Mouse (Mus musculus): ENCODE results near the gene Kat7. TPM values are rescaled to one million over a fixed set of nuclear protein-coding genes. Genes with fewer than 3 reads are reported as not detected.

Gene Kat7
- total RNA-seq, 2 experiments from 2014 or later = 21.5 to 23.9 TPM

DNA sequence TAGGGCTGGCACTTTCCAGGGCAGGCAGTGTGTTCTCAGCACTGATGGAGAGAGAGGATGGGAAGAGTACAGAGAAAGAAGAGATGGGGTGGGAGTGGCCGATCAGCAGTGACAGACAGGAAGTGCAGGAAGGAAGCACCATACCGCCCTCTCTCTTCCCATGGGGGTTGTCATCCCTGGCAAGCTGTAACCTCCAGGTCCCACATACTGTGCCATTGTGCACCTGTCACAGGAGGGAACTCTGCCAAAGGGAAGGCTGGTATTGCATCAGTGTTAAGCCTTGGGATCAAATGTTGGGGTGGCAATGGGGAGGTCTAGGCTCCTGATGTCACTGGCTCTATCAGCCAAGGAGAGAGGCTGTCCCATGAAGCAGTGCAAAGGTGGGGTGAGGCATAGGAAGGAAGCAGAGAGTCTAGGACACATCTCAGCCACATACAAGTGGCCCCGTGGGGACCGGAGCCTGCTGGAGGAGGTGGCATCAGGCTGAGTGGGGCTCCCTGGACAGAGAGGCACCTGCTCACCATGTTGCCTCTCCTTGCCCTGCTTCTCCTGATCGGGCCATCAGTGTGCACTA lies 48.8 kb downstream of the Kat7 start, which contains the start of gene Tac4:
Gene Tac4 (plus strand): TSS at position 352 of the 574 bp plus-strand sequence.
- peak; percentile 40 for DNase-seq
- intact Hi-C loops (cut with DNase I) = no loop called here
- Histone ChIP-seq H3K4me3 (no peak within 1 kb of the TSS), H3K27ac (peak within 1 kb of the TSS; percentile 91; the same call in 1 of the 2 replicates)
- TF ChIP-seq CTCF (IDR thresholded peaks at IDR 0.05) = no peak

DNA sequence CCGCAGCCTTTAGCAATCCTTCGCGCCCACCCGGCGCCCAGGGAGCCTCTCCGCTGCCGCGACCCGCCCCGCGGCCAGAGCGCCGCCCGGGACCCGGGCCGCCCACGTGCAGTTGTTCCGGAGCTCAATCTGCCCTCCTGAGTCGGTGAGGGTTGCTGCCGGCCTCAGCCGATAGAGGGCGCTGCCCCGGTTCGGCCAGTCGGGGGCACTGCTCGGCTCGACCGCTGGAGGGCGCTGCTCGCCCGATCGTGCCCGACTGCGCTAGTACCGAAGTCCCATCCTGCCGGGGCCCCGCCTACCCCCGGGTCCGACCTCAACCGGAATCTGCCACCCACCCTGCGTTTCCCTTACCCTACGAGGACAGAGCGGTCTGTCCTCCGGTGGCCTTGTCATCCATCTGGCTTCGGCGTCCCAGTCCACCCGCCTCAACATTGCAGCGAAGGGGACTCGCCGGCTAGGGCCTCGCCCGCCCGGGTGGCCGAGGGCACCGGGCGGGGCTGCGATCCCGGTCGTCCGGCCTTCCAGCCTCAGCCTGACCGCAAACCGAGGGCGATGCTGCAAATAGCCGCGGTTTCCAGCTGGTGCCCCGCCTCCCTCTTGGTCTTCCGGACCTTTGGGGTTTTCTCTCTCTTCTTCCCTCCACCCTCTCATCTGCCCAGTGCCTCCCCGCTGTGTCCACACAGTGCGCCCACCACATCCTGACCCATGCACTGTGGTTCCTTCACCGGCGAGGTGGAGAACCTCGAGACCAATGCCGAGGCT lies 50.8 kb downstream of the Kat7 start:
- intact Hi-C loops (cut with DNase I) = loop anchor here (1.0 to 5.0 kb wide), 3 partner anchors 38 to 261 kb away; no protein-coding TSS in a partner anchor
- Histone ChIP-seq H3K4me3 (peak overlapping the region; percentile 89), H3K27ac (peak overlapping the region; percentile 91)
- peak; percentile 93 for DNase-seq
- no peak; the same call in 1 of the 2 replicates for TF ChIP-seq CTCF (IDR thresholded peaks at IDR 0.05)

DNA sequence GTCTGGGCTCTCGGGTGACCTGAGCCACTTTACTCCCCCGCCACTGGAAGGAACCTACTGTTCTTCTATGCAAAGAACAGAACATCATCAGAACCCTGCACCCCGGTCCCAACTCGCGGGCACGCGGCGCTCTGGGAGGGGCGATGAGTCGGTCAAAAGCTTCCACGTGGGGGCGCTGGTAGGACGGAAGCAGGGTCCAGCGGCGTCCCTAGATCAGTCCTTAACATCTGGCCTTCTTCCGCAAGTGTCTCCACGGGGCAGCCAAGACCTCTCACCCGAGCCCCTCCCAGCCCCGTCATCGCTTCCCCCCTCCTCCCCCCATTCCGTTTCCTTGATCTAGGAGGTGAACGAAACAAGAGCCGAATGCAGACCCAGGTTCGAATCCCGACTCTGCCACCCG lies 51.6 kb downstream of the Kat7 start:
- intact Hi-C loops (cut with DNase I) = loop anchor here (5.0 kb wide), 2 partner anchors 39 to 211 kb away; no protein-coding TSS in a partner anchor
- peak; percentile 66 for TF ChIP-seq CTCF (IDR thresholded peaks at IDR 0.05)
- Histone ChIP-seq H3K27ac (peak overlapping the region; percentile 91), H3K4me3 (peak overlapping the region; percentile 89)
- DNase-seq = peak; percentile 88

DNA sequence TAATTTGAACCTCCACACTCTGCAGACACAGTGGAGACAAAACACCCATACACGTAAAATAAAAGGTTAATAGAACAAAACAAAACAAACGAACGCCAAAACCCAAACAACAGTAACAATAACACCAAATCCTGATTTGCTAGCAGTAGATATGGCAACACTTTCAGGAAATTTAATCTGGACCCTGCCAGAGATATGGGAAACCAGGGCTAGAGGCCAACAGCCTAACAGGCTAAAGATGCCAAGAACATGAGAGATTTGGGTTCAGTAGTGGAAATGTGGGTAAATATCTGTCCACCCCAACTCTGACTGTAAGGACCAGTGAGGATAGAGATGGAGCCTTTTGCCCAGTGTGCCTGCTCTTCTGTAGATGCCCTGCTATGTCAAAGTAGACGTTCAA lies 52.1 kb downstream of the Kat7 start:
- TF ChIP-seq CTCF (IDR thresholded peaks at IDR 0.05) = no peak
- Histone ChIP-seq H3K4me3 (no peak overlapping the region), H3K27ac (no peak overlapping the region)
- intact Hi-C loops (cut with DNase I) = loop anchor here (5.0 kb wide), 2 partner anchors 39 to 211 kb away; no protein-coding TSS in a partner anchor
- DNase-seq = no peak

DNA sequence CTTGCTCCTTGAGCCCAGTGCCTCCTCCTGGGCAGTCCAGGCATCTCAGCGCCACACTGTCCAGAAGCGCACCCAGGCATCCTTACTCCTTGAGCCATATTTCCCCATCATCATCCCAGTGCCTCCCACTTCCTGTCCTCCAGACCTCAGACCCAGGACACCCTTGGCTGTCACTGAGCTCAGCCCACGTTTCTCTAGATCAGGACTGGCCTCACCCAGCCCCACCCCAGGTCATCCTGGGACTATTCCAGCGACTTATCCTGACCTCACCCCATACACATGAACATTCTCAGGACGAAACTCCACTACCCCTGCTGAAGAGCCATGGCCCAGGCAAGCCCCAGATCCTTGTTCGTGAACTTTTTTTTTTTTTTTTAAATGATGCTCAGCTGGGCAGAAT lies 54.3 kb downstream of the Kat7 start:
- Histone ChIP-seq H3K4me3 (no peak overlapping the region), H3K27ac (no peak overlapping the region)
- peak; percentile 55 for DNase-seq
- no peak for TF ChIP-seq CTCF (IDR thresholded peaks at IDR 0.05)
- intact Hi-C loops (cut with DNase I) = loop anchor here (5.0 kb wide), 2 partner anchors 42 to 208 kb away; no protein-coding TSS in a partner anchor

DNA sequence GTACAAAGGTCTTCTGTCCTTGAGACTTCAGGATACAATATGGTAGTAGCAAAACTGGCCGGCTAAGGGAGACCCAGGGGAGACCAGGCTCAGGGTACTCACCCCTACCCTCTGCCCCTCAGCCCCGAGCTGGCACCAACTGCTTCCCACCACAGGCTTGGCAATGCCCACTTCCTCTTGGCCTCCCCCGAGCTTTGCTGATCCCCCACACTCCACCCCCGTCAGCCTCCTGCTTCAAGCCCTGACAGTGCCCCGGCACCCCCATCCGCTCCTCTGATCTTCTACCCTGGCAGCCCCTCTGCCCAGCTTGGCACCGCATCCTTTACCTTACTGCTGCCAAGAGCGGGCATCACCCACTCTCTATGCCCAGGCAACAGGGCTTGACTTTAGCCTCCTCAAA lies 55.9 kb downstream of the Kat7 start:
- intact Hi-C loops (cut with DNase I) = no loop called here
- peak; percentile 34 for DNase-seq
- H3K27ac ChIP-seq = no peak overlapping the region
- TF ChIP-seq CTCF (IDR thresholded peaks at IDR 0.05) = no peak
- H3K4me3 ChIP-seq = no peak overlapping the region

DNA sequence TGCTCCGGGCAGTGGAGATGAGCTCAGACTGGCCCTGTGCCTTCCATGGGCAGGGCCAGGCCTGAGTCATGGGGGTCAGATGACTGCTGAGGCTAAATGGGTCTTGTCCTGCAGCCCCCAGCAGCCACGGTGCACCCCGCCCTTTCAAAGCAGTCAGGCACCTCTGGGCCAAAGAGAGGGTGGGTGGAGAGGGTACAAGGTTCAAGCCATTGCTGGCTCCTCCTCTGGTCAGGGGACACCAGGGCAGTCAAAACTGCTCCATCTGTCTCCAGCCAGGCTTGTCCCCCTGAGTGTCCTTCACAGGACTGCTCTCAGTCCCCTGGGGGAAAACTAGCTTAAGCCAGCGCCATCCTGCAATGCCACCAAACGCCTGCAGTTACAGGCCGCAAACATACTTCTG lies 57.9 kb downstream of the Kat7 start:
- intact Hi-C loops (cut with DNase I) = no loop called here
- no peak overlapping the region for H3K27ac ChIP-seq
- peak; percentile 50 for DNase-seq
- TF ChIP-seq CTCF (IDR thresholded peaks at IDR 0.05) = no peak
- H3K4me3 ChIP-seq = no peak overlapping the region

DNA sequence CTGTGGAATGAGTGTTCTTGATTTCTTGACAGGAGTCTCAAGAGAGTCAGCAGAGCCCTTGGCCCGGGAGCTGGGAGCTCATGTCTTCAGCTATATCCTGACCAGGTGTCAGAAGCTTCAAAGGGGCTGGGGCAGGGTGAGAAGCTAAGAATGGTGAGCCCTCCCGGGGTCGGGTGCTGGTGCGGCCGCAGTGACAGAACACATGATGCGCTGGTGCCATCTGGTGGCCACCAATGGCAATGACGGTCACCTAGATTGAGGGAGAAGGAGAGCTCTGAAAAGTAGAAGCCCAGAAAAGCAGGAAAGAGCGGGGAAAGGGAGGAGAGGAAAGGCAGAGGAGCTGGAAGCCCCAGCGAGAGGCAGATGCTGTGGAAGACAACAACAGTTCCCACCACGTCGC lies 58.8 kb downstream of the Kat7 start:
- TF ChIP-seq CTCF (IDR thresholded peaks at IDR 0.05) = peak; percentile 94

DNA sequence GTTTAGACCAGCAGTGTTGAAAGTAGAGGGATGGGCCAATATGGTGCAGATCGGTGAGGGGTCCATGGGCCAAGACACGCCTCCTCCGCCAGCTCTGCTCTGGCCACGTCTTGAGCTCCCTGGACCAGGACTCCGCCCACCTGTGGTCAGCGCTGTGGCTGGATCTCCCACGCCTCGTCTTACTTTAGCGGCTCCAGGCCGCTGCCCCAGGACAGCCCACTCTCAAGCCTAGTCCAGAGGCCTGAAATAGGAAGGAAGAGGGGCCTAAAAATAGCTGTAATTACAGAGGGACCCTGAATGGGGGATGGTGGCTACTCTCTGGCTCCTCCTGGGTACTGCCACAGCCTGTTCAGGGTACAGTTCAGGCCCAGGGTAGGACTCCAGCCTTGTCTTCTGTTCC lies 59.9 kb downstream of the Kat7 start:
- no peak for TF ChIP-seq CTCF (IDR thresholded peaks at IDR 0.05)
- peak; percentile 39 for DNase-seq
- Histone ChIP-seq H3K4me3 (no peak overlapping the region), H3K27ac (no peak overlapping the region)
- intact Hi-C loops (cut with DNase I) = no loop called here

More for the DNA sequence above, 58.8 kb downstream of the Kat7 start:
- peak; percentile 81 for DNase-seq
- H3K27ac ChIP-seq = peak overlapping the region; percentile 54
- intact Hi-C loops (cut with DNase I) = loop anchor here (1.0 kb wide), 1 partner anchor 133 kb away; no protein-coding TSS in a partner anchor
- no peak overlapping the region for H3K4me3 ChIP-seq

DNA sequence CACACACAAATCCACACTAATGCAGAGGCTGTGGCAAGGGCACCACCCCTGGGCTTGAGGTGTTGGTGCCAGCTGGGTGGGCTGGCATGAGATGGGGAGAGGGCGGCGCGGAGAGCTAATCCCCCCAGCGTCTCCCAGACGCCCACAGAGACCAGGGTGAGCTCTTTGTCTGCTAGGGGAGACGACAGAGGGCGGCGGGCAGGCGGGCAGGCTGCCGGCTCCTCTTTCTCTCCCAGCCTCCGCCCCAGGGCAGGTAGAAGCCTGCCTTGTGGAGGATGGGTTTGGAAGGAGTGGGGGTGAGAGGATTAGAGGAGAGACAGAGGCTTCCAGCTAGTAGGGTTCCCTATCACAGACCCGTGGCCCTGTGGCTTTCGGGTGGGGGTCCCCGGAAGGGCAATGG lies 63.0 kb downstream of the Kat7 start:
- H3K4me3 ChIP-seq = no peak overlapping the region

DNA sequence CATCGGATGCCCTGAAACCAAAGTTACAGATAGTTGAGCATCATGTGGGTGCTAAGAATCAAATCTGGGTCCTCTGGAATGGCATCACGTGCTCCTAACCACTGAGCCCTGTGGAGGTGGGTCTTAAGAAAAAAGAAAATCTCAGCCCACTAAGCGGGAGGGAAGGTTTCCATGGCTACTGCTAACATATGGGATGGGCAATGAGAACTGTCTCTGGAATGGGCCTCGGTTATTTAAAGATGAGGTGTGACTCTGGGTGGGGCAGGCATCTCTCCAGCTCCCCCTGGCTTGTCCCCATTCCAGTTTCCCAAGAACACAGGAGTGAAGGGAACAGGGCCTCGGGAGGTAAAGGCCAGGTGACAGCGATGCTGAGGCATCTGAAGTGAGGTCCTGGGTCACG lies 64.6 kb downstream of the Kat7 start:
- TF ChIP-seq CTCF (IDR thresholded peaks at IDR 0.05) = no peak
- Histone ChIP-seq H3K4me3 (no peak overlapping the region), H3K27ac (no peak overlapping the region)
- no peak for DNase-seq
- intact Hi-C loops (cut with DNase I) = no loop called here

More for the DNA sequence above, 63.0 kb downstream of the Kat7 start:
- no peak for TF ChIP-seq CTCF (IDR thresholded peaks at IDR 0.05)
- intact Hi-C loops (cut with DNase I) = no loop called here
- no peak overlapping the region for H3K27ac ChIP-seq
- DNase-seq = no peak

DNA sequence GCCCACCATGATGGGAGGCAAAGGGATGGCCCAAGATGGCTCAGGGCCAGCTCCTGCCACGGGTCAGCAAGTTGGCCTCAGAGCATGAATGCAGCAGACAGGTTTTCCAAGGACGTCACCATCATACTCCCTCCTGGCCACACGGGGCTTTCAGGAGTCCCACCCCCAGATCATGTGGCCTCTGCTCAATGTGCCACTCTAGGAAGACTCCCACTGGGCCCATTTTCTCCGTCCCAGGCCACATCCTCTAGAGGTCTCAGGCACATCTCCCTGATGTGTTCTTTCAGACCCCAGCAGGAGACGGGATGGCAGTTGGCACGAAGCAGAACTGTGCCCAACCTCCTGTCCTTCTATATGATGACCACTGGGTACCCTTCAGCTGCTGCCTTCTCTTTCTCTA lies 67.4 kb downstream of the Kat7 start:
- Histone ChIP-seq H3K4me3 (no peak overlapping the region), H3K27ac (no peak overlapping the region)
- no peak for TF ChIP-seq CTCF (IDR thresholded peaks at IDR 0.05)
- no peak for DNase-seq
- intact Hi-C loops (cut with DNase I) = no loop called here

DNA sequence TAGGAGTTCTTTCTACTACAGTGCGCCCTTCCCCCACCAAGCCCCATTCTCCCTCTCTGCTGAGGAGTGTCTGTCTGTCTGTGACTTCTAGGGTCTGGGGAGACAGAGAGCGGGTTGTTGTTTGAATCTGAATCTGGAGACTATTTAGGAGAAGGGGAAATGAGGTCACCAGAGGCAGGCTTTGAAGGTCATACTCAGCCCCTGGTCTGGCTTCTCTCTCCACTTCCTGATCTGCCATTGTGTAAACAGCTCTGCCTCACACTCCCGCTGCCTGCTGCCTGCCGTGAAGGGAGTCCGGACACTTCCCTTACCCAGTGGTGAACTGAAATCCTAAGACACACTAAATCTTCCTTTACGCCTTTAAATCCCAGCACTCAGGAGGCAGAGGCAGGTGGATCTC lies 71.6 kb downstream of the Kat7 start:
- intact Hi-C loops (cut with DNase I) = no loop called here
- Histone ChIP-seq H3K27ac (no peak overlapping the region), H3K4me3 (no peak overlapping the region)
- no peak for TF ChIP-seq CTCF (IDR thresholded peaks at IDR 0.05)
- no peak for DNase-seq

All from gastrocnemius, adult 2 months (tissue).